ENCODE assay signal across 8 mouse cellular contexts in genomic region chr9:110685187-110685586, GRCm38 (mm10). TPM values are rescaled to one million over a fixed set of nuclear protein-coding genes. Genes with fewer than 3 reads are reported as not detected.
DNase-seq lines count a peak whose midpoint lies in the region; ATAC-seq and TF ChIP-seq lines count a peak whose summit lies in the region.
"Had no signal": no experiment of that assay in that cellular context is flagged by ENCODE, and none has a peak within 500 bp of the region (broad histone marks: within the 10 kb centered on the region; RNA-seq: fewer than 3 reads in every experiment).

No protein-coding gene starts in this region.

- no peak for DNase-seq in kidney, postnatal 36 days
- DNase-seq in adrenal gland, postnatal 10 days = peak; percentile 63
- DNase-seq in layer of hippocampus, postnatal 10 days (ENCODE audit: low spot score in 2 of 2) = no peak
- no peak for DNase-seq in gastrocnemius, postnatal 4 days (ENCODE audit: low spot score in 2 of 2)

- H3K27ac ChIP-seq in kidney, embryonic 15.5 days = peak overlapping the region; percentile 92
- no peak overlapping the region for H3K27ac ChIP-seq in ES-Bruce4 (ENCODE audit: insufficient read depth, low read length)
- peak overlapping the region; percentile 64 for H3K27ac ChIP-seq in macrophage
- H3K27ac ChIP-seq: liver, embryonic 14.5 days had no signal

- H3K4me2 ChIP-seq in kidney, embryonic 15.5 days = no peak overlapping the region

- peaks cover under 1% of the 10 kb centered on the region; the same call in 1 of the 2 replicates for H3K36me3 ChIP-seq in kidney, embryonic 15.5 days
- no peaks in the 10 kb centered on the region for H3K36me3 ChIP-seq in ES-Bruce4 (ENCODE audit: control insufficient read depth, insufficient read depth, low read length, poor library complexity, severe bottlenecking)
- H3K36me3 ChIP-seq in macrophage (ENCODE audit: inconsistent target) = no peaks in the 10 kb centered on the region

- H3K27me3 ChIP-seq in kidney, embryonic 15.5 days = no peaks in the 10 kb centered on the region
- H3K27me3 ChIP-seq in ES-Bruce4 (ENCODE audit: control insufficient read depth, insufficient read depth, low read length, poor library complexity, severe bottlenecking) = no peaks in the 10 kb centered on the region

- ATAC-seq in kidney, embryonic 15.5 days (replicated peaks; ENCODE audit: low FRiP score) = no peak

- H3K9me3 ChIP-seq in kidney, embryonic 15.5 days (replicated peaks) = no peaks in the 10 kb centered on the region
- H3K9me3 ChIP-seq in ES-Bruce4 (replicated peaks; ENCODE audit: control insufficient read depth, insufficient read depth, low read length, poor library complexity, severe bottlenecking) = no peaks in the 10 kb centered on the region

- H3K9ac ChIP-seq in kidney, embryonic 15.5 days = no peak overlapping the region
- no peak overlapping the region for H3K9ac ChIP-seq in ES-Bruce4 (ENCODE audit: low read depth, poor library complexity, severe bottlenecking)
- H3K9ac ChIP-seq: liver, embryonic 14.5 days had no signal

- peak; percentile 85 for TF ChIP-seq EP300 in ES-Bruce4 (IDR thresholded peaks at IDR 0.05; ENCODE audit: insufficient read depth, low read depth, low read length)

- H3K79me2 ChIP-seq in macrophage (ENCODE audit: inconsistent target) = peaks cover 90% of the 10 kb centered on the region

- peaks cover 69% of the 10 kb centered on the region for H3K4me1 ChIP-seq in kidney, embryonic 15.5 days
- H3K4me1 ChIP-seq in ES-Bruce4 (ENCODE audit: control insufficient read depth, insufficient read depth, low read length) = peaks cover 26% of the 10 kb centered on the region

- no peak for TF ChIP-seq POLR2A in ES-Bruce4 (IDR thresholded peaks at IDR 0.05; ENCODE audit: insufficient read depth, low read length)

- no peak for TF ChIP-seq CTCF in ES-Bruce4 (IDR thresholded peaks at IDR 0.05; ENCODE audit: low read depth, low read length)

- H3K4me3 ChIP-seq in kidney, embryonic 15.5 days (replicated peaks) = no peak overlapping the region
- no peak overlapping the region for H3K4me3 ChIP-seq in ES-Bruce4 (ENCODE audit: low read depth, low read length)
- no peak overlapping the region for H3K4me3 ChIP-seq in macrophage (ENCODE audit: inconsistent target)

- 87% methylated on average over 8 of the region's 8 CpGs for WGBS in kidney, embryonic 15.5 days
- WGBS in macrophage (ENCODE audit: missing documents) = 58% methylated on average over 8 of the region's 8 CpGs

RNA-seq across cellular contexts. Expression of gene Ccdc12, which starts 28.9 kb away (rescaled TPM):
- polyA plus RNA-seq in kidney, embryonic 15.5 days (2015; fragmentation: Nextera tagmentation; extraction: Ambion mirVana) = 151 and 157 TPM in 2 replicates
- polyA plus RNA-seq in ES-Bruce4 (2011; ENCODE audit: insufficient read depth, insufficient read length, low read depth, missing spikeins) (33.5 and 40.5 TPM in 2 replicates), macrophage (2018) (80.9 to 152 TPM (median 147 TPM) in 3 replicates)
- 10 to 100 TPM; 64.3 to 66.0 TPM for total RNA-seq in adrenal gland, postnatal 10 days (2021)
- 100 to 1,000 TPM in 17 of 26 experiments, 10 to 100 TPM in 9; 46.5 to 229 (median 117) TPM for total RNA-seq in macrophage (2018; cell fraction: chromatin; rRNA removed)
- total RNA-seq in macrophage (2018; cell fraction: cytosol; rRNA removed) = 100 to 1,000 TPM; 104 to 201 (median 145) TPM
- total RNA-seq in macrophage (2018; cell fraction: nucleus; rRNA removed) = 100 to 1,000 TPM in 17 of 26 experiments, 10 to 100 TPM in 9; 43.2 to 258 (median 124) TPM
- total RNA-seq in layer of hippocampus, postnatal 10 days (2021) = 10 to 100 TPM; 46.7 to 49.7 TPM
- total RNA-seq in gastrocnemius, postnatal 4 days (2021) = 10 to 100 TPM; 57.0 to 57.9 TPM

RNA-seq across cellular contexts. Expression of gene Nbeal2, which starts 31.2 kb away (rescaled TPM):
- polyA plus RNA-seq in kidney, embryonic 15.5 days (2015; fragmentation: Nextera tagmentation; extraction: Ambion mirVana) = 3.7 and 5.5 TPM in 2 replicates
- polyA plus RNA-seq in ES-Bruce4 (2011; ENCODE audit: insufficient read depth, insufficient read length, low read depth, missing spikeins) = 10.3 and 11.6 TPM in 2 replicates
- total RNA-seq in adrenal gland, postnatal 10 days (2021) = 10 to 100 TPM in 1 of 2 experiments, 1 to 10 TPM in 1; 8.2 to 12.0 TPM
- 100 to 1,000 TPM in 12 of 26 experiments, 10 to 100 TPM in 13, 1 to 10 TPM in 1; 6.2 to 170 (median 78.6) TPM for total RNA-seq in macrophage (2018; cell fraction: chromatin; rRNA removed)
- total RNA-seq in macrophage (2018; cell fraction: cytosol; rRNA removed) = 10 to 100 TPM in 22 of 26 experiments, 1 to 10 TPM in 4; 7.3 to 21.7 (median 15.4) TPM
- total RNA-seq in macrophage (2018; cell fraction: nucleus; rRNA removed) = 10 to 100 TPM in 23 of 26 experiments, 1 to 10 TPM in 3; 6.0 to 71.7 (median 37.9) TPM
- 8.6 to 16.6 TPM (median 14.0 TPM) in 3 replicates for polyA plus RNA-seq in macrophage (2018)
- total RNA-seq in layer of hippocampus, postnatal 10 days (2021) = 1 to 10 TPM; 9.1 to 9.8 TPM
- 1 to 10 TPM; 3.1 to 3.4 TPM for total RNA-seq in gastrocnemius, postnatal 4 days (2021)

RNA-seq across cellular contexts. Expression of gene Myl3, which starts 56.5 kb away (rescaled TPM):
- polyA plus RNA-seq in kidney, embryonic 15.5 days (2015; fragmentation: Nextera tagmentation; extraction: Ambion mirVana) = 1.8 and 3.9 TPM in 2 replicates
- polyA plus RNA-seq in ES-Bruce4 (2011; ENCODE audit: insufficient read depth, insufficient read length, low read depth, missing spikeins) (2.2 and 4.1 TPM in 2 replicates), macrophage (2018) (not detected in 3 replicates)
- 10 to 100 TPM; 10.6 to 78.0 TPM for total RNA-seq in adrenal gland, postnatal 10 days (2021)
- total RNA-seq in macrophage (2018; cell fraction: chromatin; rRNA removed) = not detected
- total RNA-seq in macrophage (2018; cell fraction: cytosol; rRNA removed) = not detected
- not detected for total RNA-seq in macrophage (2018; cell fraction: nucleus; rRNA removed)
- total RNA-seq in layer of hippocampus, postnatal 10 days (2021) = under 1 TPM; 0.49 to 0.75 TPM
- 100 to 1,000 TPM; 322 to 324 TPM for total RNA-seq in gastrocnemius, postnatal 4 days (2021)

Comparison
In these comparisons a context has a peak if more than half of its experiments do, and no peak if none do; other contexts are left out.
1. RNA of gene Myl3, which starts 56.5 kb away (total RNA-seq): 322 to 324 TPM in gastrocnemius, postnatal 4 days and 10.6 to 78.0 TPM in adrenal gland, postnatal 10 days; 0.49 to 0.75 TPM in layer of hippocampus, postnatal 10 days; every median in the first group is over 4 times any median in the second.